Mouse (Mus musculus) intestine, embryonic 14.5 days (tissue): ENCODE results near the gene Ugt1a6a. TPM values are rescaled to one million over a fixed set of nuclear protein-coding genes. Genes with fewer than 3 reads are reported as not detected.
A peak's percentile ranks its signal among the peaks of the same experiment; 100 is the strongest.

ENCODE experiments used
- ATAC-seq: fragments of 200-750 bp; cut with Nextera tagmentation; replicated peaks from 2 replicates; pipeline ENCODE4 v1.8.0; 2017; ENCODE audit warnings: low read depth, moderate number of reproducible peaks, moderate TSS enrichment, moderate library complexity; ENCODE audit not compliant: low FRiP score, low TSS enrichment
- DNase-seq: peaks from one replicate; pipeline ENCODE4 v3.0.0-alpha.2; 2018; ENCODE audit warnings: low spot score
- H3K27ac ChIP-seq: fragments of 300-500 bp; sonication (generic); 2 replicates; pipeline ENCODE4 v1.5.1; 2014; ENCODE audit warnings: low read depth, mild to moderate bottlenecking, control low read depth
- H3K27me3 ChIP-seq: fragments of 300-500 bp; sonication (generic); replicated peaks from 2 replicates; pipeline ENCODE4 v1.6.1; 2014; ENCODE audit warnings: low read length, control low read depth; ENCODE audit not compliant: control insufficient read depth, insufficient read depth
- H3K36me3 ChIP-seq: fragments of 300-500 bp; sonication (generic); 2 replicates; pipeline ENCODE4 v1.6.1; 2014; ENCODE audit warnings: low read length, control low read depth; ENCODE audit not compliant: control insufficient read depth, insufficient read depth
- H3K4me1 ChIP-seq: fragments of 300-500 bp; sonication (generic); replicated peaks from 2 replicates; pipeline ENCODE4 v1.6.1; 2014; ENCODE audit warnings: low read length, control low read depth, mixed read lengths; ENCODE audit not compliant: control insufficient read depth, insufficient read depth
- H3K4me2 ChIP-seq: fragments of 300-500 bp; sonication (generic); 2 replicates; pipeline ENCODE4 v1.6.1; 2014; ENCODE audit warnings: low read length
- H3K4me3 ChIP-seq: fragments of 300-500 bp; sonication (generic); 2 replicates; pipeline ENCODE4 v1.5.1; 2014; ENCODE audit warnings: low read depth, low read length, control low read depth, mixed read lengths
- H3K9ac ChIP-seq: fragments of 300-500 bp; sonication (generic); 2 replicates; pipeline ENCODE4 v1.6.1; 2014; ENCODE audit warnings: mild to moderate bottlenecking, low read length
- H3K9me3 ChIP-seq: fragments of 300-500 bp; sonication (generic); 2 replicates; pipeline ENCODE4 v1.6.1; 2016; ENCODE audit warnings: low read length, control low read depth; ENCODE audit not compliant: control insufficient read depth
- WGBS: fragments of 180-500 bp; shearing (Covaris S2); extraction: QIAGEN DNeasy Blood & Tissue Kit; methylation state at CpG from one replicate; pipeline ENCODE4 v1.1.7; 2014; 5-methylcytosine and 5-hydroxymethylcytosine counted together
- polyA plus RNA-seq: library from polyadenylated mRNA; unstranded; fragments of >200 nt; fragmentation: Nextera tagmentation; extraction: Ambion mirVana; gene quantifications from 2 replicates; pipeline ENCODE4 v1.2.1, GENCODE M21; 2014

The Ugt1a6a gene
- polyA plus RNA-seq, 1 experiment from 2014 or later, result 7.5 TPM

DNA sequence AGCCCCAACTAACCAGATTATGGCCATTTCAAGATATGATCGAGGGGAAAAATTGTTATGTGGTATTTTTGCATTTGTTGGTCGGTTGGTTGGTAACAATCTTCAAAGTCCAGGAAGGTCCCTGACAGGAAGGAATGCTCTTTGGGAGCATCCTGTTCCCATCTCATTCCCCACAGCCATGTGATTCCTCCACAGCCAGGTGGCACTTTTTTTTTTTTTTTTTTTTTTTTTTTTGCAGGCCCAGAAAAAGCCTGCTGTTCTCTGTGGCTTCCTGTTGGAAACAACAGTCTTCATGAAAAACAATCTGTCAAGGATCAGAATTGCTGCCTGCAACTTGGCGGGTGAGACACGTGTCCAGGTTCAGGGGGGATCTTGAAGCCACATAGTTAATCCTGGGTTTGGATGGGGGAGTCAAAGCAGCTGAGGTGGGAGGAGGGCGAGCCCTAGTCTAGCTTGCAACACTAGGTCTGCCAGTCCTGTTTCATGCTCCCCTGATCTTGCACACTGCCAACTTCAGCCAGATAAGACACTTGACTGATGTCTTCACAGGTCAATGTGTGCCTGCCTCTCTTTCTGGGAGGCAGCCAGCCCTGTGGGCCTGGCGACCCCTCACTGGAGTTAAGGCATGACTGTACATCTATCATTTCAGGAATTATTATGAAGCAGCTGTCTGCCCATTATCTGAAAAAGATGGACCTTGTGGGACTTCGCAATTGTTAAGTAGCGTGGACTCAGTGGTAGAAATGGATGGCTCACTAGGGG, 124.5 kb downstream of the Ugt1a6a start:
- ATAC-seq (no peak), DNase-seq (no peak)
- Histone ChIP-seq H3K27me3 (no peaks in the 10 kb centered on the region), H3K4me2 (no peak overlapping the region), H3K4me3 (no peak overlapping the region), H3K9ac (no peak overlapping the region), H3K36me3 (peaks cover 47% of the 10 kb centered on the region), H3K27ac (no peak overlapping the region), H3K4me1 (no peaks in the 10 kb centered on the region; the same call in 1 of the 2 replicates), H3K9me3 (peaks cover 25% of the 10 kb centered on the region)
- 68% methylated on average over 8 of the region's 8 CpGs for WGBS

DNA sequence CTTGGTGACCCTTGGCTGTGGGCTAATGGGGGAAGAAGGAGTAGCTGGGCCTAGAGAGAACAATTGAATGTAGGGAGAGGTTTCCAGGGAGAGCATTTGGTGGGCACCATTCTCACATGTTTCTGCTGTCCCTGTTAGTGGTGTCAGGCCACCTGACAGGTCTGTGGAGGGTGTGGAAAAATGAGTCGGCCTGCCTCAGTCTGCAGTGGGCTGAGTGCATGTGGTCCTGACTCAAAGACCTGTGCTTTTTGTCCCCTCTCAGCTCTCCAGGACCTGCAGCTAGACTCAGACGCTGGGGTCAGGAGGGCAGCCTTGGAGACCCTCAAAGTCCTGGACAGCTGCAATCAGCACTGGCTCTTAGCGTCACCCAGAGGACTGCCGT, 125.0 kb downstream of the Ugt1a6a start:
- DNase-seq, result no peak
- ATAC-seq, result no peak; the same call in 1 of the 2 replicates
- Histone ChIP-seq H3K36me3 (peaks cover 53% of the 10 kb centered on the region), H3K27me3 (no peaks in the 10 kb centered on the region), H3K4me1 (no peaks in the 10 kb centered on the region; the same call in 1 of the 2 replicates), H3K4me3 (no peak overlapping the region), H3K9ac (no peak overlapping the region), H3K9me3 (peaks cover 25% of the 10 kb centered on the region), H3K4me2 (no peak overlapping the region), H3K27ac (no peak overlapping the region)
- WGBS, result 79% methylated on average over 4 of the region's 4 CpGs

DNA sequence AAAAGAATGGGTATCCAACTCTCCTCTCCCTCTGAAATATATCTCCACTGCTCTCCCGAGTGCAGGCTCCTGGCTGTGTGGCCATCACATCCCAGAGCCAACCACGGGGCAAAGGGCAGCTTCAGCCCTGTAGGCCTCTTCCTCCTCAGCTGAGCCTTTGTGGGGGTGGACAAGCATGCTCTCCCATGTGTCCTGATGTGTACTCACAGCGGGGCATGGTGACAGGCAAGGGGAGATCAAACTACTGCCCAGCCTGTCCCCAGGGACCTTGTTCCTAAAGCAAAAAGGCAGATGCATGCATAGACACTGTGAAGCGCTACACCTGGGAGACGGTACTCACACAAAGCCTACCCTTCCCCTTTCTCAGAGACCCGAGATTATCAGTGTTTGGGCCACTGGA, 125.5 kb downstream of the Ugt1a6a start:
- Histone ChIP-seq H3K27me3 (no peaks in the 10 kb centered on the region), H3K4me2 (no peak overlapping the region), H3K9ac (no peak overlapping the region), H3K27ac (no peak overlapping the region), H3K9me3 (peaks cover 21% of the 10 kb centered on the region), H3K36me3 (peaks cover 58% of the 10 kb centered on the region), H3K4me3 (no peak overlapping the region), H3K4me1 (no peaks in the 10 kb centered on the region; the same call in 1 of the 2 replicates)
- ATAC-seq (no peak), DNase-seq (no peak)
- WGBS, result 79% methylated on average over 6 of the region's 6 CpGs

DNA sequence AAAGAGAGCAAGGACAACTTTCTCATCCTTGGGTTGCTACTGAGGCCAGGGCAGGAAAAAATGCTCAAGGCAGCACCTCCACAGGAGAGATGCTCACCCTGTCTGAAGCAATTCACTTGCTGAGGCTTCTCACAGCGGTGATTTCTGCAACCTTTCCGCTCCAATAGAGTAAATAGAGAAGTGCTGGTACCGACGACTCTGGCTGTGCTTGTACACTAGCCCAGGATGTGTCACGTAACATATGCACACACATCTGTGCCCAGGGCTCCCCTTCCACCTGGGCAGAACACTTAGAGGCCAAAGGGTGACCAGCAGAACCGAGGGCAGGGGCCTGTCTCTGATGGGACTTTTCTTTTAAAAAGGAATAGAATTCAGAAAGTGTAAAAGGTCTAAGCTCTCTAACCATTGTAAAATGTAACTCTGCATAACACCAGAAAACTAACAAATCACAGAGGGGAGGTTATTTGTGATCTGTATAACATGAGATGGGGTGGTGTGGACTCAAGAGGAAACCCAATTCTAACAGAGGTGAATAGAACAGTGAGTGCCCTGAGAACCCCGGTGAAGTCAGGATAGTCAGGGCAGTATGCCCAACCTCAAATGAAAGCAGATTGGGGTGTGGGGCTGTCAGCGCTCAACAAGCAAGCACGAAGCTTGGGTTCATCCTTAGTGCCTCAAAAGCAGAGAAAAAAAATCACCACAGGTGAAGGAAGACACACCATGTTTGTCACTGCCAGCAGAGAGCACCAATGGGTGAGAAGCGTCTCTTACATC, 126.2 kb downstream of the Ugt1a6a start:
- ATAC-seq, result no peak
- peaks cover 65% of the 10 kb centered on the region for H3K36me3 ChIP-seq
- no peak overlapping the region for H3K27ac ChIP-seq
- H3K4me1 ChIP-seq, result no peaks in the 10 kb centered on the region; the same call in 1 of the 2 replicates
- DNase-seq, result no peak
- H3K9me3 ChIP-seq, result peaks cover 15% of the 10 kb centered on the region
- WGBS, result 83% methylated on average over 10 of the region's 10 CpGs
- H3K9ac ChIP-seq, result no peak overlapping the region
- H3K4me3 ChIP-seq, result no peak overlapping the region
- no peak overlapping the region for H3K4me2 ChIP-seq
- H3K27me3 ChIP-seq, result no peaks in the 10 kb centered on the region

DNA sequence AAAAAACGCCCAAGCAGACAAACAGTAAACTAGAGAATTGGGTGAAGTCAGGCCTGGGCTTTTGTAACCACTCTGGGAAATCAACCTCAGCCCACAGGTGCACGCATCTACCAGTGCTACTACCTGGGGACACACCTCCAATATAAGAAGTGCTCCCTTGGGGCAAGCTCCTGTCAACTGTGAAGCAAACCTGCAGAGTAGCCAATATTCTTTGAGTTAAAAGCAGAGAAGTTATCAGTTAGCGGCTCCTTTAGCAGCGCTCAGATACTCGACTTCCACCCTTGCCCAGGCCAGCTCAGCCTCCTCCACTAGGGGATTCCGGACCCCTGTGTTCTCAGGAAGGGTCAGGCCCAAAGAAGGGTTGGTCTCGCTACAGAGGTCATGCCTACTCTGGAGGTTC, 127.1 kb downstream of the Ugt1a6a start:
- no peak for ATAC-seq
- 84% methylated on average over 7 of the region's 7 CpGs for WGBS
- H3K27ac ChIP-seq, result no peak overlapping the region

DNA sequence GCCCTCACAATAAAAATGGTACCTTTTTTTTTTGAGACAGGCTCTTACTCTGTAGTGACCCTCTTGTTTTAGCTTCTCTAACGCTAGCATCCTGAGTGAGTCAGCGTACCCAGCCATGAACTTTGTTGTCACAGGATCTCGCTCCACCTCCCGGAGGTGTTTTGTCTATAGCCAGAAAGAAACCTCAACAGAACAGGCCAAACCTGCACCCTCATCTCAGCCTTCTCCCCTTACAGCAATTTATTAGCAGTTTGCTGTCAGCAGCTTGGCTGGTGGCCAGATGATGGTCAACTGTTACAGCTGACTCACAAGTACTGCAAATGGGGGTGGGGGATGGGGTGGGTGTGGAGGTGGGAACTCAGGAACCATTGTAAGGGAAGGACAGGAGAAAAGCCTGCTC, 127.6 kb downstream of the Ugt1a6a start:
- H3K9me3 ChIP-seq, result peaks cover 2% of the 10 kb centered on the region
- no peaks in the 10 kb centered on the region; the same call in 1 of the 2 replicates for H3K4me1 ChIP-seq
- 70% methylated on average over 4 of the region's 4 CpGs for WGBS
- H3K27me3 ChIP-seq, result no peaks in the 10 kb centered on the region
- peak; percentile 3; the same call in 1 of the 2 replicates for ATAC-seq
- no peak overlapping the region for H3K27ac ChIP-seq
- no peak overlapping the region for H3K4me2 ChIP-seq
- H3K36me3 ChIP-seq, result peaks cover 79% of the 10 kb centered on the region
- H3K9ac ChIP-seq, result no peak overlapping the region
- no peak overlapping the region for H3K4me3 ChIP-seq
- peak; percentile 86 for DNase-seq

More for the DNA sequence above, 127.1 kb downstream of the Ugt1a6a start:
- H3K4me3 ChIP-seq, result no peak overlapping the region
- no peak for DNase-seq
- H3K9me3 ChIP-seq, result peaks cover 6% of the 10 kb centered on the region
- no peaks in the 10 kb centered on the region; the same call in 1 of the 2 replicates for H3K4me1 ChIP-seq
- no peak overlapping the region for H3K4me2 ChIP-seq
- H3K36me3 ChIP-seq, result peaks cover 74% of the 10 kb centered on the region
- H3K9ac ChIP-seq, result no peak overlapping the region
- no peaks in the 10 kb centered on the region for H3K27me3 ChIP-seq

DNA sequence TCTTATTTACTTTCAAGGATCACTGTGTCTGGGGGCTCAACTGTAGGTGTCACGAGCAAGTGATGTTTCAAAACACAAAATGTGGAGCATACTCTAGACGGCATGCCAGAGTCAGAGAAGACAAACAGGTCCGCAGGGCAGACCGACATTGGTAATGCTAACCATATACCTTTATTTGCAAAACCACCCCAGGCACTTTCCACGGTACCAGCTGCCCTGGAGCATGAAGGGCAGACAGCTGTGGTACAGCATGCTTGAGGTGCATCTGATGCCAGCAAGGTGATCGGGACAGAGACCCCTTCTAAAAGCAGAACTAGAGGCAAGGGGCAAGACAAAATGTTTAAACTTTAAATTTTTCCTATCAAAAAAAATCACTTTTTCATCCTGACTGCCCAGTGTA, 128.4 kb downstream of the Ugt1a6a start:
- H3K9me3 ChIP-seq, result no peaks in the 10 kb centered on the region
- WGBS, result 72% methylated on average over 6 of the region's 6 CpGs
- H3K27me3 ChIP-seq, result no peaks in the 10 kb centered on the region
- no peak overlapping the region for H3K27ac ChIP-seq
- H3K4me2 ChIP-seq, result no peak overlapping the region
- H3K4me3 ChIP-seq, result no peak overlapping the region
- no peak overlapping the region for H3K9ac ChIP-seq
- H3K36me3 ChIP-seq, result peaks cover 86% of the 10 kb centered on the region
- DNase-seq (no peak), ATAC-seq (no peak)
- H3K4me1 ChIP-seq, result no peaks in the 10 kb centered on the region; the same call in 1 of the 2 replicates

DNA sequence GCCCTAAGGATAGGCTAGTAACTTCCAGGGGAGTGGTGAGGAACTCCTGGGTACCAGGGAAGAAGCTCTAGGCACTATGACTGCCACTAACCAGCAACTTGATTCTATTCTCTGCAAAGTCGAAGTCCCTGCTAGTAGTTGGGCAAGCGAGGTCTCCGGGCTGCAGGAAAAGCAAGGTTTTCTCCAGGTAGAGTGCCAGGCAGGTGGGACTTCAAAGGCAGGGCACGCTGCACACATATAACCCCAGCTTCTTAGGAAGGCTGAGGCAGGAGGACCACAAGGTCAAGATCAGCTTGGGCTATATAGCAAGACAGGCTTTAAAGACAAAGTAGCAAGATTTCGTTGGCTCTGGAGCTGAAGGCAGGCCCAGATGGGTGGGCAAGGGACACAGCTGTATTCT, 129.2 kb downstream of the Ugt1a6a start:
- Histone ChIP-seq H3K4me3 (no peak overlapping the region), H3K27ac (no peak overlapping the region), H3K4me2 (no peak overlapping the region), H3K36me3 (peaks cover 94% of the 10 kb centered on the region), H3K27me3 (no peaks in the 10 kb centered on the region), H3K4me1 (no peaks in the 10 kb centered on the region; the same call in 1 of the 2 replicates), H3K9ac (no peak overlapping the region), H3K9me3 (no peaks in the 10 kb centered on the region)
- 90% methylated on average over 5 of the region's 5 CpGs for WGBS
- DNase-seq, result no peak
- no peak for ATAC-seq
